Mouse (Mus musculus) MEL (cell line): ENCODE data around the gene Usf2.

Experiments
- CTCF ChIP-seq, 3 experiments: IDR thresholded peaks in 2 of 3; conservative IDR thresholded peaks in 1 of 3; 2 replicates each; pipeline ENCODE4 v1.5.1; 2011 to 2012; ENCODE audit warnings: low read length in 3 of 3, low read depth in 2 of 3, mild to moderate bottlenecking in 2 of 3, improper control_type of control experiment in 1 of 3, inconsistent platforms in 1 of 3, mixed read lengths in 1 of 3, moderate library complexity in 1 of 3; ENCODE audit not compliant: control insufficient read depth in 1 of 3, insufficient read depth in 1 of 3, poor library complexity in 1 of 3, severe bottlenecking in 1 of 3
- E2F4 ChIP-seq: IDR thresholded peaks from 2 replicates; pipeline ENCODE4 v1.6.1; 2011; ENCODE audit warnings: low read depth, low read length, improper control_type of control experiment, borderline replicate concordance
- EP300 ChIP-seq, 2 experiments: IDR thresholded peaks; 2 replicates each; pipeline ENCODE4 v1.6.1; 2011; ENCODE audit warnings: improper control_type of control experiment in 2 of 2, low read length in 2 of 2, low read depth in 1 of 2, mild to moderate bottlenecking in 1 of 2
- GABPA ChIP-seq: IDR thresholded peaks from 2 replicates; pipeline ENCODE4 v1.6.1; 2012; ENCODE audit warnings: low read depth, mild to moderate bottlenecking, inconsistent platforms, low read length, improper control_type of control experiment, moderate library complexity
- MAX ChIP-seq: IDR thresholded peaks from 2 replicates; pipeline ENCODE4 v1.6.1; 2011; ENCODE audit warnings: low read length, improper control_type of control experiment
- MEF2A ChIP-seq: IDR thresholded peaks from 2 replicates; pipeline ENCODE4 v1.6.1; 2014; ENCODE audit warnings: low read depth, mild to moderate bottlenecking, inconsistent platforms, low read length, improper control_type of control experiment; ENCODE audit not compliant: poor library complexity, insufficient replicate concordance, severe bottlenecking; ENCODE audit errors: extremely low read depth
- MYB ChIP-seq: IDR thresholded peaks from 2 replicates; pipeline ENCODE4 v1.6.1; 2011; ENCODE audit warnings: mild to moderate bottlenecking, low read depth, low read length, improper control_type of control experiment
- MYC ChIP-seq: IDR thresholded peaks from 2 replicates; pipeline ENCODE4 v1.6.1; 2011; ENCODE audit warnings: low read depth, mild to moderate bottlenecking, low read length, improper control_type of control experiment, moderate library complexity
- POLR2A ChIP-seq, 2 experiments: IDR thresholded peaks; 2 replicates each; pipeline ENCODE4 v1.6.1; 2011 to 2012; ENCODE audit warnings: low read length in 2 of 2, mild to moderate bottlenecking in 2 of 2, control low read depth in 1 of 2, improper control_type of control experiment in 1 of 2, low read depth in 1 of 2, moderate library complexity in 1 of 2; ENCODE audit not compliant: control insufficient read depth in 1 of 2, insufficient read depth in 1 of 2, poor library complexity in 1 of 2
- POLR2AphosphoS2 ChIP-seq: IDR thresholded peaks from 2 replicates; pipeline ENCODE4 v1.6.1; 2011; ENCODE audit warnings: low read length, improper control_type of control experiment
- SIN3A ChIP-seq: IDR thresholded peaks from 2 replicates; pipeline ENCODE4 v1.6.1; 2012; ENCODE audit warnings: low read length, improper control_type of control experiment, inconsistent platforms
- USF1 ChIP-seq: IDR thresholded peaks from 2 replicates; pipeline ENCODE4 v1.6.1; 2014; ENCODE audit warnings: low read depth, mild to moderate bottlenecking, inconsistent platforms, low read length, improper control_type of control experiment, moderate library complexity
- USF2 ChIP-seq, 2 experiments: IDR thresholded peaks; 2 replicates each; pipeline ENCODE4 v1.6.1; 2011 to 2012; ENCODE audit warnings: improper control_type of control experiment in 2 of 2, low read length in 2 of 2, borderline replicate concordance in 1 of 2, inconsistent platforms in 1 of 2, low read depth in 1 of 2, mild to moderate bottlenecking in 1 of 2; ENCODE audit not compliant: insufficient read depth in 1 of 2

- TF ChIP-seq CTCF (IDR thresholded peaks at IDR 0.05 in 2 of 3, conservative IDR thresholded peaks at IDR 0.05 in 1 of 3; ENCODE audit: control insufficient read depth in 1 of 3, insufficient read depth in 1 of 3, low read depth in 2 of 3, low read length in 3 of 3, poor library complexity in 1 of 3, severe bottlenecking in 1 of 3), result peak; percentile 63 to 79 (median 78)
- TF ChIP-seq EP300 (IDR thresholded peaks at IDR 0.05; ENCODE audit: low read depth in 1 of 2, low read length in 2 of 2), result 0 out of 4 replicates have a peak, but pooled peaks of 1 of the 2 experiments have one; percentile 14
- no peak for TF ChIP-seq POLR2A (IDR thresholded peaks at IDR 0.05; ENCODE audit: control insufficient read depth in 1 of 2, insufficient read depth in 1 of 2, low read depth in 1 of 2, low read length in 2 of 2, poor library complexity in 1 of 2)
- no peak for TF ChIP-seq MEF2A
- TF ChIP-seq MAX, result no peak
- no peak for TF ChIP-seq USF1
- no peak for TF ChIP-seq USF2 (IDR thresholded peaks at IDR 0.05; ENCODE audit: borderline replicate concordance in 1 of 2, insufficient read depth in 1 of 2, low read depth in 1 of 2, low read length in 2 of 2)
- no peak for TF ChIP-seq MYC
- TF ChIP-seq GABPA, result no peak
- no peak for TF ChIP-seq POLR2AphosphoS2
- no peak for TF ChIP-seq E2F4
- no peak for TF ChIP-seq SIN3A
- no peak for TF ChIP-seq MYB
These were observed 17.1 kb upstream of the Usf2 start, which contains the start of gene Fam187b for GRCm38 (mm10) chr7:30973501-30974289.
